Mouse (Mus musculus) Muller cell, postnatal 12 days (primary cell): Measurements from ENCODE around the gene Rfx8.

Experiments
- DNase-seq: peaks from one replicate; pipeline ENCODE4 v3.0.0-alpha.2; 2015; ENCODE audit errors: inconsistent ontology term

Gene Rfx8

GRCm38 (mm10) chr1:39648584-39648983, 72.2 kb downstream of the Rfx8 start:
- DNase-seq: no peak

GRCm38 (mm10) chr1:39645905-39646759, 74.7 kb downstream of the Rfx8 start:
- DNase-seq: peak; percentile 43

- DNase-seq: no peak
Measured at GRCm38 (mm10) chr1:39644333-39644732, 76.5 kb downstream of the Rfx8 start.

GRCm38 (mm10) chr1:39641667-39642066, 79.1 kb downstream of the Rfx8 start:
- no peak for DNase-seq

- no peak for DNase-seq
Measured at GRCm38 (mm10) chr1:39637139-39637538, 83.7 kb downstream of the Rfx8 start.

GRCm38 (mm10) chr1:39636660-39637059, 84.1 kb downstream of the Rfx8 start:
- peak; percentile 52 for DNase-seq

- peak; percentile 58 for DNase-seq
Measured at GRCm38 (mm10) chr1:39636196-39636595, 84.6 kb downstream of the Rfx8 start.

- DNase-seq: no peak
Measured at GRCm38 (mm10) chr1:39628606-39629005, 92.2 kb downstream of the Rfx8 start.

- DNase-seq: no peak
Measured at GRCm38 (mm10) chr1:39625491-39625890, 95.3 kb downstream of the Rfx8 start.

GRCm38 (mm10) chr1:39623729-39624128, 97.1 kb downstream of the Rfx8 start:
- DNase-seq: no peak

- DNase-seq: no peak
Measured at GRCm38 (mm10) chr1:39623106-39623505, 97.7 kb downstream of the Rfx8 start.

- DNase-seq: no peak
Measured at GRCm38 (mm10) chr1:39618524-39618923, 102.3 kb downstream of the Rfx8 start.

GRCm38 (mm10) chr1:39615526-39615925, 105.3 kb downstream of the Rfx8 start:
- DNase-seq: no peak
